Mouse (Mus musculus) frontal cortex, postnatal 10 days (tissue): Measurements from ENCODE around the gene Papln.

Experiments
- DNase-seq, 2 experiments: peaks; one replicate each; pipeline ENCODE4 v3.0.0; 2022; ENCODE audit warnings: low spot score in 2 of 2, mixed read lengths in 1 of 2

Papln gene

DNA sequence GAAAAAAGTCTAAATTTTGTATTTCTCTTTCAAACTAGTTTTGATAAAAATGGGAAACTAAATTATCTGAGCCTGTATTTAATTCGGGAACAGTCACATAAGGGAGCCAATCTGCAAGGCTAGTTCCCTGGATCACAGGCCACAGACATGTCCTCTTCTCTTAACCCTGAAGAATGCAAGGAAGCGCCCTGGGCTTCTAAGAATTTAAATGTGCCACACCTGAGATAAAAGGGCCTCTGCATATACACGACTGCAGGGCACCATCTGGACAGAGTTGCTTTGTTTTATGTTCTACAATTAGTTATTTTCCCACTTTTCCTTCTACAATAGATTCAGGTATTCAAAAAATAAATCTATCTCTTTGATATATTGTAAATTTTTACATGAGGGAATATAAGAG is 67.0 kb downstream of the Papln start:
- DNase-seq = no peak

DNA sequence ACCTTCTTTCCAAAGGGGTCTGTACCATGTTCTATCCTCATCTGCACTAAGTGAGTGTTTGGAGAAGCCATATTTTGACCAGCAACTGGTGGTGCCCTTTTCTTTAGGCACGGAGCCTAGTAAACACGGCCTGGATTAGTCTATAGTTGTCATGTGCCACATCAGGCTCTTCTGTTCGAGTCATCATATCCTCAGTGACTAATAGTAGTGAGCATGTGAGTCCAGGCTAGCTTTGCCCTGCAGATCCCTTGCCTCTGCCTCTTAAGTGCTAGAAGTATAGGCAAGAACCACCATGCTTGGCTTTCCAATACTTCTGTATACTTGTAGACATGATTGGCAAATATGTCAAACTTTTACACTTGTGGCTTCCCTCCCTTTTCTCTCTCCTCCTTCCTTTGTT is 70.5 kb downstream of the Papln start:
- no peak for DNase-seq

DNA sequence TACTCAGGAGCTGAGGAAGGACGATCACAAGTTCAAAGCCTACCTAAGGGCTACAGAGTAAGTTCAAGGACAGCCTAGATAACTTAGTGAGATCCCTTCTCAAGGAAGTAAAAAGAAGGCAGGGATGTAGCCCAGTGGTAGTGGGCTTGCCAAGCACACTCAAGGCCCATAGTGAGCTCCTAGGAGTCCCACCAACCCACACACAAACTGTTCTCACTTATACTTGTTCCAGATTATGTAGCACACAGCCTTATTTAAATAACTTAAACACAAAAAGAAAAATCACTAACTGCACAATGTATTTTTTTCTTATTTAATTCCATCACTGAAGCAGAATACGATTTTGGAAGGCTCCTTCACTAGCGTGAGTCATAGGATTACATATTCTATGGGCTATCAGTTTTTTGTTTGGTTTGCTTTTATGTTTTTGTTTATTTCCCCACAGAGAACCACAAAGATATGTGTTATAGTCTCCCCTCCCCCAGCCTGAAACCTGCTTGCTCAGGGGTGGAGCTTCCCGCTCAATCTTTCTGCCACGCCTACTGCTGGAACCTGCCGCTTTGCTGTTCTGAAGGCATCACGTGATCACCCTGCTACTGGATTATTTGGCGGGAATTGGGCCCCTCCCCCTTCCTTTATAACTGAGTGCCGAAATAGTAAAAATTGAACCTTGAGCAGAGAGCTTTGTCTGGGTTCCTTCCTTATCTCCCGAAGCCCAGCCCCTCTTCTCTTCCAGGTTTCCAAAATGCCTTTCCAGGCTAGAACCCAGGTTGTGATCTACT is 78.2 kb downstream of the Papln start:
- no peak for DNase-seq
